In genomic region chr11:95232329-95232696, GRCm38 (mm10) we compare ENCODE assay signal across 10 mouse cellular contexts. TPM values are rescaled to one million over a fixed set of nuclear protein-coding genes. Genes with fewer than 3 reads are reported as not detected.
DNase-seq lines count a peak whose midpoint lies in the region; ATAC-seq and TF ChIP-seq lines count a peak whose summit lies in the region.
"Had no signal": no experiment of that assay in that cellular context is flagged by ENCODE, and none has a peak within 500 bp of the region (broad histone marks: within the 10 kb centered on the region; RNA-seq: fewer than 3 reads in every experiment).

No protein-coding gene starts in this region.

- H3K9ac ChIP-seq in heart, embryonic 16.5 days (ENCODE audit: low read length) = no peak overlapping the region
- H3K9ac ChIP-seq in stomach, embryonic 14.5 days (replicated peaks; ENCODE audit: low read depth, low read length) = no peak overlapping the region
- H3K9ac ChIP-seq in stomach, postnatal 0 days (ENCODE audit: low read length) = no peak overlapping the region
- no peak overlapping the region for H3K9ac ChIP-seq in limb, embryonic 12.5 days (replicated peaks)
- no peak overlapping the region for H3K9ac ChIP-seq in stomach, embryonic 16.5 days (ENCODE audit: low read length)

- H3K4me1 ChIP-seq in heart, embryonic 16.5 days (ENCODE audit: control insufficient read depth, insufficient read depth, low read length) = peaks cover 3% of the 10 kb centered on the region; the same call in 1 of the 2 replicates
- H3K4me1 ChIP-seq in stomach, embryonic 14.5 days (ENCODE audit: control insufficient read depth, insufficient read depth, low read length) = no peaks in the 10 kb centered on the region
- H3K4me1 ChIP-seq in stomach, postnatal 0 days (replicated peaks; ENCODE audit: control insufficient read depth, insufficient read depth) = no peaks in the 10 kb centered on the region
- H3K4me1 ChIP-seq in limb, embryonic 12.5 days (replicated peaks) = no peaks in the 10 kb centered on the region; the same call in 1 of the 2 replicates
- 0 out of 2 replicates have a peak, but pooled peaks cover 3% of the 10 kb centered on the region for H3K4me1 ChIP-seq in stomach, embryonic 16.5 days (ENCODE audit: control insufficient read depth, insufficient read depth, low read length)

- DNase-seq in heart, adult 11 months = no peak
- no peak for DNase-seq in stomach, postnatal 0 days (ENCODE audit: low spot score)
- DNase-seq in adrenal gland, adult 8-10 months = no peak

- 0 out of 2 replicates have a peak, but pooled peaks cover 2% of the 10 kb centered on the region for H3K27me3 ChIP-seq in heart, embryonic 16.5 days (ENCODE audit: control insufficient read depth, insufficient read depth, low read length)
- no peaks in the 10 kb centered on the region for H3K27me3 ChIP-seq in stomach, embryonic 14.5 days (ENCODE audit: control insufficient read depth, insufficient read depth, low read length)
- no peaks in the 10 kb centered on the region for H3K27me3 ChIP-seq in stomach, postnatal 0 days (ENCODE audit: control insufficient read depth, insufficient read depth, low read length)
- peaks cover 10% of the 10 kb centered on the region for H3K27me3 ChIP-seq in limb, embryonic 12.5 days
- H3K27me3 ChIP-seq in stomach, embryonic 16.5 days (ENCODE audit: control insufficient read depth, insufficient read depth, low read length) = no peaks in the 10 kb centered on the region; the same call in 1 of the 2 replicates

- no peaks in the 10 kb centered on the region for H3K36me3 ChIP-seq in heart, embryonic 16.5 days (ENCODE audit: control insufficient read depth, insufficient read depth)
- H3K36me3 ChIP-seq in stomach, embryonic 14.5 days (ENCODE audit: control insufficient read depth, insufficient read depth, low read length) = no peaks in the 10 kb centered on the region
- H3K36me3 ChIP-seq in stomach, postnatal 0 days (ENCODE audit: control insufficient read depth, insufficient read depth, low read length) = no peaks in the 10 kb centered on the region
- no peaks in the 10 kb centered on the region for H3K36me3 ChIP-seq in limb, embryonic 12.5 days
- H3K36me3 ChIP-seq in stomach, embryonic 16.5 days (ENCODE audit: control insufficient read depth, insufficient read depth, low read length) = no peaks in the 10 kb centered on the region

- H3K4me3 ChIP-seq in heart, embryonic 16.5 days (ENCODE audit: low read length) = no peak overlapping the region
- H3K4me3 ChIP-seq in stomach, embryonic 14.5 days (ENCODE audit: low read depth, low read length) = no peak overlapping the region
- no peak overlapping the region for H3K4me3 ChIP-seq in stomach, postnatal 0 days (ENCODE audit: low read depth, low read length)
- peak overlapping the region; percentile 8; the same call in 1 of the 2 replicates for H3K4me3 ChIP-seq in limb, embryonic 12.5 days (replicated peaks)
- H3K4me3 ChIP-seq in stomach, embryonic 16.5 days (replicated peaks; ENCODE audit: low read length) = peak overlapping the region; percentile 24; the same call in 1 of the 2 replicates

- peak overlapping the region; percentile 61; the same call in 1 of the 2 replicates for H3K4me2 ChIP-seq in heart, embryonic 16.5 days (ENCODE audit: low read depth, low read length)
- peak overlapping the region; percentile 32; the same call in 1 of the 2 replicates for H3K4me2 ChIP-seq in stomach, embryonic 14.5 days (replicated peaks; ENCODE audit: low read depth, low read length)
- H3K4me2 ChIP-seq in stomach, postnatal 0 days (replicated peaks; ENCODE audit: low read depth) = no peak overlapping the region
- H3K4me2 ChIP-seq in limb, embryonic 12.5 days = peak overlapping the region; percentile 48; the same call in 1 of the 2 replicates
- H3K4me2 ChIP-seq in stomach, embryonic 16.5 days (ENCODE audit: low read depth, low read length) = peak overlapping the region; percentile 52

- WGBS in heart, embryonic 16.5 days = 25% methylated on average over 6 of the region's 6 CpGs
- WGBS in stomach, embryonic 14.5 days = 36% methylated on average over 6 of the region's 6 CpGs
- 33% methylated on average over 6 of the region's 6 CpGs for WGBS in stomach, postnatal 0 days
- WGBS in limb, embryonic 12.5 days = 37% methylated on average over 6 of the region's 6 CpGs
- 34% methylated on average over 6 of the region's 6 CpGs for WGBS in stomach, embryonic 16.5 days

- TF ChIP-seq CTCF in stomach, postnatal 0 days (IDR thresholded peaks at IDR 0.05; ENCODE audit: low read depth) = no peak

- no peaks in the 10 kb centered on the region for H3K9me3 ChIP-seq in heart, embryonic 16.5 days (replicated peaks; ENCODE audit: control insufficient read depth, low read length)
- no peaks in the 10 kb centered on the region for H3K9me3 ChIP-seq in stomach, embryonic 14.5 days (ENCODE audit: control insufficient read depth, low read depth, low read length)
- H3K9me3 ChIP-seq in stomach, postnatal 0 days (ENCODE audit: control insufficient read depth, low read length) = no peaks in the 10 kb centered on the region
- H3K9me3 ChIP-seq in limb, embryonic 12.5 days = no peaks in the 10 kb centered on the region
- no peaks in the 10 kb centered on the region for H3K9me3 ChIP-seq in stomach, embryonic 16.5 days (replicated peaks; ENCODE audit: control insufficient read depth, low read length)

- H3K27ac ChIP-seq in heart, embryonic 16.5 days (ENCODE audit: low read length) = no peak overlapping the region
- no peak overlapping the region for H3K27ac ChIP-seq in stomach, embryonic 14.5 days (ENCODE audit: low read length)
- no peak overlapping the region for H3K27ac ChIP-seq in stomach, postnatal 0 days (replicated peaks)
- H3K27ac ChIP-seq in limb, embryonic 12.5 days = no peak overlapping the region
- H3K27ac ChIP-seq in stomach, embryonic 16.5 days (ENCODE audit: low read length) = no peak overlapping the region

- no peak for TF ChIP-seq EP300 in stomach, postnatal 0 days (optimal IDR thresholded peaks at IDR 0.05)

- ATAC-seq in heart, embryonic 16.5 days (replicated peaks; ENCODE audit: extremely low read depth, insufficient read depth, low FRiP score) = no peak
- no peak for ATAC-seq in stomach, embryonic 14.5 days (ENCODE audit: insufficient number of reproducible peaks, insufficient read depth, low FRiP score, low read depth)
- no peak for ATAC-seq in stomach, postnatal 0 days (ENCODE audit: low FRiP score, low TSS enrichment)
- ATAC-seq in limb, embryonic 12.5 days (ENCODE audit: insufficient number of reproducible peaks, insufficient read depth, low FRiP score, low TSS enrichment, low read depth) = no peak
- ATAC-seq in stomach, embryonic 16.5 days (ENCODE audit: insufficient read depth, low FRiP score) = peak; percentile 25; the same call in 1 of the 2 replicates
- no peak for ATAC-seq in activated CD4-positive, CD25-positive, alpha-beta regulatory T cell, adult 4 months

RNA-seq across cellular contexts. Expression of gene Tac4, which starts 29.0 kb away (rescaled TPM):
- 0.11 TPM in 1 of 2 replicates, not detected in the other for polyA plus RNA-seq in heart, embryonic 16.5 days (2015; fragmentation: Nextera tagmentation; extraction: Ambion mirVana)
- polyA plus RNA-seq in stomach, embryonic 14.5 days (2014; fragmentation: Nextera tagmentation; extraction: Ambion mirVana) = 0.48 TPM in 1 of 2 replicates, not detected in the other
- polyA plus RNA-seq in stomach, postnatal 0 days (2015; fragmentation: Nextera tagmentation; extraction: Ambion mirVana) = 0.25 and 0.29 TPM in 2 replicates
- polyA plus RNA-seq in limb, embryonic 12.5 days (2016; fragmentation: Nextera tagmentation; extraction: Ambion mirVana) = not detected in 2 replicates
- polyA plus RNA-seq in stomach, embryonic 16.5 days (2015; fragmentation: Nextera tagmentation; extraction: Ambion mirVana) = 0.10 and 0.24 TPM in 2 replicates
- not detected for total RNA-seq in adrenal gland, adult 8-10 months (2022)
- not detected for polyA plus RNA-seq in activated CD4-positive, CD25-positive, alpha-beta regulatory T cell, adult 4 months (2017; shearing (Covaris generic))
- total RNA-seq: CH12.LX; common myeloid progenitor, adult 5-6 weeks had no signal

Comparison
In these comparisons a context has a peak if more than half of its experiments do, and no peak if none do; other contexts are left out.
1. H3K4me3 ChIP-seq: peak in limb, embryonic 12.5 days (single experiment) and stomach, embryonic 16.5 days (single experiment); none in heart, embryonic 16.5 days (single experiment), stomach, embryonic 14.5 days (single experiment) and stomach, postnatal 0 days (single experiment).